Mouse (Mus musculus): ENCODE results near the gene Phlpp1.

Gene Phlpp1

DNA sequence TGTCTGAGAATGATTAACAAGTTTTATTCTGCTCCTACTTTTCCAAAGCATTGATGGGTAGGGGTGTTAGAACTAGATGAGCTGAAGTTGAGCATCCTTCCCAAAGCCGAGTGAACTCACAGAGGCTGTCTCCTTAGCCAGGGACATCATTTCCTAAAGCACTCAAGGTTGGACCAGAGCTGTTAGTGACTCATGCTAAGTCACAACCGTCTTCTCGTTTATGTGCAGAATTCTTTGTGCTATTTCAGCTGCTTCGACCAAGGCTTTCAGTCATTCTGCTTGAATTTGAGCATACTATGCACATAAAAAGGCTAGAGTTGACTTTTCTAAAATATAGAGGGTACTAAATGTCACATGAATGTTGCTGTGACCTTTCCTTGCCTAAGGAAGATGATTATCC is 142.9 kb downstream of the Phlpp1 start:
- DNase-seq (ENCODE audit: low read depth, low spot score), result no peak

DNA sequence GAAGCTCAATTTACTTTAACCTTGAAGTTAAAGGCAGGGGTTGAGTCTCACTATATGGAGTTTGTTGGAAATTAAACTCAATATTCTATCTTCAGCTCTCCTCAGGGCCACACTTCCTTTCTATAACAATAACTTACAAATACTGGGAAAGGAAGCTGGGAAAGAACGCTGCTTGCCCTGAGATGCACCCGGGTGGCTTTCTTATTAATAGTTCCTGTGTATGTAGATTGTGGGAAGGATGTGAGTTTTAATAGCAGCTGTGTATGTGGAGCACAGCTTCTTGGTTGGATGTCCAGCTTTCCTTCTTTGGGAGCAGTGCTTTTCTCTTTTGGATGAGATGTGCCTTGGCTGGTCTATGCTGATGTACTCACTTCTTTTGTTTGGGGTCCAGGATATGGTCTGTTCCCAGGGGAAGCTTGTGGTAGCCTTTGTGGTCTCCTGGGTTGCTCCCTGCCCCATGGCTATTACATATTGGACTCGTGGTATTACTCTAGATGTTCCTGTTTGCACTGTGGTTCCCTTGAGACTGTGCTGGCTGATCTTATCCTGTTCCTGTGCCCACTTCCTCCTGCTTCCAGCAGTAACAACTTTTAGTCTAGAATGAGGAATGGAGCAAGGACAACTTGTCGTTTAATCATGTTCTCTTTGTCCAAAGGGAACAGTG is 145.2 kb downstream of the Phlpp1 start:
- no peak for DNase-seq (ENCODE audit: low read depth, low spot score)

DNA sequence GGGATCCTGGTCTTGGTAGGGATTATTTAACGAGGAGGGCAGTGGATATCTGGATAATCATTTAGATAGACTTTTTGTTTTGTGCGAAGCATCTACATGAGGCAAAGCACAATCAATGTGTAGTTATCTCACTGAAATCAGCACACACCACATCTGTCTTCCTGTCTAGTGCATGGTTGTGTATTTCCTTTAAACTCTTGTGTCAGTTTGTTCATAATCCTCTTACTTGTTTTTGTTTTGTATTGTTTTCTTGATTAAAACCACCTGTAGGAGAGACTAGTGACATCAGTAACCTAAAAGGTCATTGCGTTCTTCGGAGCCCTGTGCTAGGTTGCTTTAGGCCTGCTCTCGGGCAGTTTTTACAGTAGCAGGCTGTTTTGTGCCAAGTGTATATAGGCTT is 146.8 kb downstream of the Phlpp1 start:
- no peak for DNase-seq (ENCODE audit: low read depth, low spot score)

DNA sequence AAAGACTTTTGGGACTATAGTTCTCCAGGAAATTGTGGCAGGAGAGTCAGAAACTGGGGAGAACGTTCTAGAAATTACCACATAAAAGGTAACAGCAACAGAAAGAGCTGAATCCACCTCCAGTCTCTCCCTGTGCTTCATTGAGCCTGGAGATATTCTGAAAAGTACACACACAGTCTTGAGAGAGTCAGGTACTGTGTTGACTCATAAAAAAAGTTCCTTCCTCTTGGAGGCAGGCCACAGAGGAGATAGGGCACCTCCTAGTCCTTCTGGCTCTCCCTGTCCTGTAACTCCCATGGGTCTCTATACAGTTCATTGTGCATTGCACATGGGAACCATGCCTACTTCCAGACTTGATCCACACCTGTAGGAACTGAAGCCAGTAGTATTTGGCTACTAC is 149.0 kb downstream of the Phlpp1 start:
- DNase-seq (ENCODE audit: low read depth, low spot score), result no peak

DNA sequence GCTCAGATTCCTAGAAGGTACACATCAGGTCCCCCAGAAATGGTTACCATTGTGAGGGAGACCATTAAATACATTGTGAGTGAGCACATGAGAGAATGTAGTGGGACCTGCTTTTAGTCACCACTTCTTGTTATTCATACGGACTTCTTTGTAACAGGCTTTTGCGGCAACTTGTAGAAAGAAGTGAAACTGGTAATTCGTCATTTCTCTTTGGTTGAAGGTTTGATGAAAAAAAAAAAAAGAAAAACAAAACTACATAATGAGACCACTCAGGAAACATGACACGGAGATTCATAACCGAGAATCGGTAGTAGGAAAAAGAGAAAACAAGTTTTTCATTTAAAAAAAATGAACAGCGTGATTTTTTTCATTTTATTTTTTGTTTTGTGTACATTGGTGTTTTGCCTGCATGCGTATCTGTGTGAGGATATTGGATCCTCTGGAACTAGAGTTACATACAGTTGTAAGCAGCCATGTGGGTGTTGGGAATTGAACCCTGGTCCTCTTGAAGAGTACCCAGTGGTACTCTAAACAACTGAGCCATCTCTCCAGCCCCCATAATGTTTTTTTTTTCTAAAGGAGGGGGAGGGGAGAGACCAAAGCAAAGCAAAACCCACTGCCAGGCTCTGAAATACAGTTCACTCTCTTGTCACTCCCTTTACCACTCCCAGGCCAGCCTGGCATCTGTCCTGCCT is 150.0 kb downstream of the Phlpp1 start:
- no peak for DNase-seq (ENCODE audit: low read depth, low spot score)

DNA sequence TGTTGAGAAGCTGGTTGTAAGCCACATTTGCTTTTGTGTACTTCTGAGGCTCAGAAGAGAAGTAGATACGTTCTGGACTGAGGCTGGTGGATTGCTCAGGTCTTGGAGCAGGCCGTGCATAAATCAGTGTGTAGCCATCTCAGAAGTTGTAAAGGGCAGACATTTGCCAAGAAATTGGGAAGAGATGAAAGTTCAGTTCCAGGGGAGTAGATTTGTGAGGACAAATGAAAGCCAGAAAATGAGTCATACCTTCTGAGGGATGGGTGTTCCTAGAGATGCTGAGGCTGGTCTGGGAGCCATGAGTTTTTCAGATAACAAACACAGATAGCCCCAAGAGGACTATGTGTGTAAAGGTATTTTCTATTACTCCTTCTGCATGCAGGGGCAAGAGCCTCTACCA is 155.1 kb downstream of the Phlpp1 start:
- DNase-seq (ENCODE audit: low read depth, low spot score), result no peak

DNA sequence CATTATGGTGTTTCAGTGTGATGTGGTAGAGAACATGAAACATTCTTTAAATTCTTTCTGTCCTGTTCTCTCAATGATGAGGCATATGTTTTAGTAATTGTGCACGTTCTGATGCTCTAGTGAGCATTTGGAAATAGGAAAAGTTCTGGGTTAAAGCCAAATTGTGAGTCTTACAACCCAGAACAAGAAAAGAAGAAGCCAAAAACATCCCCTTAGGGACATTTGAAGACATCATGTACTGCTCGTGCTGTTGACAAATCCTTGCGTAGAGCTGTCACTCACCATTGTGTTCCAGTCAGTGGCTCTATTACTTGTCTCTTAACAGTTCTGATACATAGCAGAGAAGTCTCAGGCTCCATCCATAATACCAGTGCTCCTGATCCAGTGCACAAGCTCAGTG is 170.5 kb downstream of the Phlpp1 start:
- DNase-seq (ENCODE audit: low read depth, low spot score), result no peak

DNA sequence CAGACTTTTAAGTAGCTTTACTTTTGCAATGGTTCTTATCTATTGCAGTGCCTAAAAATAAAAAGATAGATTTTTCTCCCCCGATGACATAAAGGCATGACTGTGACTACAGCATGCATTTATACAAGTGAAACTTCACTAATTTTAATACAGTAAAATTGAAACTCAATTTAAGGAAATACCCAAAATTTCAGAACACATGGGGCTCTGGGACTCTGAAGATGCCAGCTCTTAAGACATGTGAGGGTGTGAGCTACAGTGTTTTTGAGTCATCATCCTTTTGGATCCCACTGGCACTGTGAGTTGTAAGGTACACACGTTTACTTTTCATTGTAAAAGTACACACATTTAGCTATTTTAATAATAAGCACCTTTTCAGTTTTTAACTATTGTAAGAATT is 173.7 kb downstream of the Phlpp1 start:
- no peak for DNase-seq (ENCODE audit: low read depth, low spot score)

DNA sequence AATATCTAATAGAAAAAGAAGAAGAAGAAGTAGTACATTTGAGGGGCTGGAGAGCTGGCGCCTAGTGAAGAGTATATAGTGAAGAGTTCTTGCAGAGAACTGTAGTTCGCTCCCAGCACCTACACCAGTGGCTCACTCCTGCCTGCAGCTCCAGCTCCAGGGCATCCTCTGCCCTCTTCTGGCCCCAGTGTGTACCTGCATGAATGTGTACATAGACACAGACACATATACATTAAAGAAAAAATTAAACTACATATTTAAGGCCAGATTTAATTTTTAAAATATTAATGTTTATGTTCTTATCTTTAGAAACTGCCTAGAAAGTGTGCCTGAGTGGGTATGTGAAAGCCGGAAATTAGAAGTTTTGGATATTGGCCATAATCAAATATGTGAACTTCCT is 175.2 kb downstream of the Phlpp1 start:
- DNase-seq (ENCODE audit: low read depth, low spot score), result no peak

DNA sequence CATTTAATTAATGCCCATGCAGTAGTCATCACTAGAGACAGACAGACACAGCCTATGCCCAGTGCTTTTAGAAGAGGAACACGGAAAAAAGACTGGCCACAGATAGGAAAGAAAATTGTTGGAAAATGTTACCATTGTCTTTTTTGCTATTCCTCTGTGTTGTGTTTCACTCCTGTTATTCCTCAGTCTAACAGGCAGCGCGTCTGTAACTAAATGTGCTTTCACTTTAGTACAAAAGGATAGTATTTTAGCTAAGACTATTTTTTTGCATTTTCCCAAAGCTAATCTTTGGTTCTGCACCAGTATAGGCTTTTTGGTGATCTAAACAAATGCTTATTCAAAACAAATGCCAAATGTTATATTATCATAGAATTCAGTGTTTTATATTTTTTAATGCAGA is 177.6 kb downstream of the Phlpp1 start:
- no peak for DNase-seq (ENCODE audit: low read depth, low spot score)

DNA sequence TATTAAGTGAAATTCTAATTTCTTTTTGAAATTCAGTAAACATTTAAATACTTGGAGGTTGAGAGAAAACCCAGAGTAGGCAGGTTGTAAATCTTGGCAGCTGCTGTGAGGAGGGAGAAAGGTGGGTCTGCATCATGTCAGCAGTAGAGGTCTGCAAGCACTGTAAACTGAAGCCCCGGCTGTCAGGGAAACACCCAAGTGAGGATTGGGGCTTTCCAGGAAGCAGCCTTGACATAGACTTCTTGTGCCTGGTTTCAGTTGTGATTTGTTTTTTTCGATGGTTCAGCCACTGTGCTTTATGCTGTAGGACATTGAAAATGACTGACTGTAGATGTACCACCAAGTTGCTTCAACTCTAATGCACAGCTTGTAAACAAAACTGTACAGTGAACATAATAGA is 180.0 kb downstream of the Phlpp1 start:
- DNase-seq (ENCODE audit: low read depth, low spot score), result no peak

DNA sequence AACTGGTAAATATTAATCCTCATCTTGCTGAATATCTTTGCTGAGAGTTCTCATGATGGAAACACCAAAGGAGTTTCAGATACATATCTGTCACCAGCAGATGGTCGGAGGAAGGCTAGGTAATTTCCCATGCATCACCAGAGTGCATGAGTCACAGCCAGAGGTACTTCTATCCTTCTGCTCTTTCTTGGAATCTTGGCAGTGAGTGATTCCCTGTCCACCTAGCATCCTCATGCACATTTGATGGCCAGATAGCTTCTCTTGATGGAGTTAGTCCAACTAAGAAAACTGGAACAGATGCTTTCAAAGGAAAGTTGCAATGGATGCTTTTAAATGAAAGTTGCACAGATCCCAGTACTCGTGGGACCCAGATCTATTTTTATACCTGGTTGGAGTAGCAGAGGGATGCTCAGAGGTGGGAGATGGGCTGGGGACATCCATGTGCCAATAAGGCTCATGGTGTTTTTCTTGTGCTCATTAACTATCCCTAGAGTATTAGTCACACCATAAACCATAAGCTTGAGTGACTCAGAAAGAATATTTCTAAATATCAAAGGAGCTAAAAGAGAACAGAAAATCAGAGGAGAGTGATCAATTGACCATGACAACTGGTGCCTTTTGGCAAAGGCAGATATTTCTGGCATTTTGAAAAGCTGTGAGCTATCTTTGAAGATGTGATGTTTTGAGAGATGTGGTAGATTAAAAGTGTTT is 181.4 kb downstream of the Phlpp1 start:
- DNase-seq (ENCODE audit: low read depth, low spot score), result no peak

DNA sequence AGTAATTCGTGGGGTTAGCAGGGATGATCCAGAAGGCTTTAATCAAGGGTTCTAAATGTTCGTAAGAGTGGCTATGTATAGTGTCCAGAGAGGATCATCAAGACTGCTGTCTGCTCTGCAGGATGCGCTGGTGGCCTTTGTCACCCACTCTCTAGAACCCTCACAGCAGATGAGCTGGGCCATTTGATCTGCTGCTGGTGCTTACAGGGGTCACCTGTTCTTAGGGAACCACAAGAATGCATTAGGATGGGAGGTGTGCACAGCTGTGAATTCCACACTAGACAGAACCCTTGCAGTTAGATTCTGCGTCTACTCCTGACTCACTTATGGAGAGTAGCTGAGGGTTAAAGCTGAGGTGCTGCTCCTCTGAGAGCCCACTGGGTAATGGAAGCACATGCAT is 182.4 kb downstream of the Phlpp1 start:
- no peak for DNase-seq (ENCODE audit: low read depth, low spot score)

DNA sequence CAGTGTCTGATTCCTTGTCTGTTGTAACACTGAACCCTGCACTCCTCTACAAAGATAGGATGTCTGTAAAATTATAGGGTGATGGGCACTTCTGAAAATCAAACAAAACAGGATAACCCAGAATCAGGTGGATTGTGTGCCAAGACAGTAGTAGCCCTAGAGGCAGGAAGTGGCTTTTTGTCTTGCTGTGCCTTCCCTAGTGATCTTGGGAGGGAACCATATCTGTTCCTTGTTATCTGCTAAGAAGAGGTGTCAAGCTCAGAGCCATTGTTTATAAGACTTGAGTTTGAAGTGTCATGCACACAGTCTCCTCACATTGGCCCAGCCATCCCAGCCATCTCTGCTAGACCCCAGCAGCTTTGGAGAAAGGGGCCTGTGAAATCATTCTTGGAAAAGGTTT is 187.9 kb downstream of the Phlpp1 start:
- no peak for DNase-seq (ENCODE audit: low read depth, low spot score)

DNA sequence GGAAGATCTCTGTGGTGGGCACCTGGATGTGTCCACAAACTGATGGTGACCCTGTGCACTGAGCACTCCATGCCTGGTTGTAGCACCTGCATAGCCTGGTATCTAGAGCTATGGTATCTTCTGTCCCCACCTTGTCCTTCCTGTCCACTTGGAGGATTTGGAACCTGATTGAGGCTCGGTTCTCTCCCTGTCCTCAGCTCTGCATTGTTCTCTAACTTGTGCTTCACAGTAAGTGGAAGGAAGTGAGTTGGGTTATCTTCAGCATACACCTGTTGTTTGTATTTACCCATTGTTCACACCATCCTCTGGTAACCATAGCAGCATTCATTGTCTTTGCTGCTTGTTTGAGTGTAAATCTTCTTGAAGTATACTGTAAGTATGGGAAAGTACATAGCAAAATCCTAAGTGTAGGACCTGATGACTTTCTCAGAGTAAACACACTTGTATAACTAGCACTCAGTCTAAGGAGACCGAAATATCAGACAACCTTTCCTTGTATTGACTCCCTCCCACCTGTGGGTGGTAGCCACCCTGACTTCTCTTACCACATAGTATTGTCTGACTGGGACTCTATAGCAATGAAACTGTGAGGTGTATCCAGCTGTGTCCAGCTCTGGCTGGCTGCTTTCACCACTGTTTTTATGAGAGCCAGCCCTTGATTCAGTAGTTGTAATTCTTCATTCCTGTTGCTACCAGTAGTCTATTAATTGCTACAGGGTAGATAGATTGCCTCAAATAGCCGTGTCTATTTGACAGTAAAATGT is 191.5 kb downstream of the Phlpp1 start:
- no peak for DNase-seq (ENCODE audit: low read depth, low spot score)

DNA sequence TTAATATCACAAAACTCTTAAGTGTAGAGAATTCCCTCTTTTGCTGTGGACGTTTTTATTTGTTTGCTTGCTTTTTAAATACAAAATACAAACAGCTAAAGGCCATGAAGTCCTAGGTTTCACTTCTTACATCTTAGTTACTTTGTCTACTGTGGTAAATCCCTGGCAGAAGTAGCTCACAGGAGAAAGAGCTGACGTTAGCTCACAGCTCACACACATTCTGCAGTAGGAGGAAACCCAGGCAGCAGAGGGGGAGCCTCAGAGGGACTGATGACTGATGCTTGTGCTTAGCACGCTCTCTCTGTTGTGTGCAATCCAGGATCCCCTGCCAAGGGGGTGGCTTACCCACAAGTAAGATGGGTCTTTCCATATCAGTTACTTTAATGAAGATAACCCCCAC is 197.8 kb downstream of the Phlpp1 start:
- DNase-seq (ENCODE audit: low read depth, low spot score), result no peak

DNA sequence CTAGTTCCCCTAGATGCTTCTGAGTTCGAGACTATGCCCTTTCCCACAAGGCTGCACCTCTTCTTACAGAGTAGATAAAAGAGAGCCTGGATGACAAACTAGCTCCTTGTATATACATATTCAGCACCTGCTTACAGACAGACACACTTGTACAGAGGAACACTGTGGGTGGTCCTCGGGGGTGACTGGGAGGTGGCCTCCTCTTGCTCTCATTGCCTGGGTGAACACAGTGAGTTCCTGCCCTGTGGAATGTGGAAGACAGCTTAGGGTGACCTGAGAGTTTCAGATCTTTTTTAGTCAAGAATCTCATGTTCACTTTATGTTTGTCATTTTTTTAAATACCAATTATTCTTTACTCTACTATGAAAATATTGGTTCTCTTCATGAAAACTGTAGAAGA is 200.9 kb downstream of the Phlpp1 start:
- no peak for DNase-seq (ENCODE audit: low read depth, low spot score)

DNA sequence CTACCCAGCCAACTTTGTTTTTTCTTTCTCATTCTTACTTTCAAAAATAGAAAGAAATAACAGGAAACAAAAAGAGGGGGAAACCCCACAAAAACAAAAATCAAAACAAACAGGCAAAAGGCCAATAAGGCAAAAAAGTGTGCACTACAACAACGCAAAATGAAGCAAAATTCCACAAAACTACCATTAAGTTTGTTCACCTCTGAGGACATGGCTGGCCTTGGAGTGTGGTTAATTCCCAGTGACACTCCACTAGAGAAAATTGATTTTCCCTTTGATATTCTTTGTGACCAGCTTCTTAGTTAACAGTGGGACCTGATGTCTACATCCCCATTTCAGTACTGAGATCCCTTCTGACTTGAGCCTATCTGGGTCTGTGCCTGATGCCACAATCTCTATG is 202.1 kb downstream of the Phlpp1 start:
- DNase-seq (ENCODE audit: low read depth, low spot score), result no peak

DNA sequence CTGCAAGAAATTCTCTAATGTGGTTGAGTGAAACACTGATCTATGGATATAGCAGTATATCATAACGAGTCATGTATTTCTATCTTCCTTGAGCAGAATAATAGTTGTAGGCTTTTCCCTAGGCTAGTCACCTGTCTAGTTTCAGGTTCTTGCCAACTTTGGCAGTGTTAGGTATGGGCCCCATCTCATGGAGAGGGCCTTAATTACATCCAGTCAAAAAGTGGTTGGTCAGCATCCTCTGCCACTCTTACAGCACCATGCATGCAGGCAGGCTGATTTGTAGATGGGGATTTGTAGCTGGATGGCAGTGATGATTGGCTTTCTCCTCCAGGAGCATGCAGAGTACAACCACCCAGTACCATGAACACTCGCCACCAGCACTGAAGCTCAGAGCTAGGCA is 202.7 kb downstream of the Phlpp1 start:
- no peak for DNase-seq (ENCODE audit: low read depth, low spot score)

DNA sequence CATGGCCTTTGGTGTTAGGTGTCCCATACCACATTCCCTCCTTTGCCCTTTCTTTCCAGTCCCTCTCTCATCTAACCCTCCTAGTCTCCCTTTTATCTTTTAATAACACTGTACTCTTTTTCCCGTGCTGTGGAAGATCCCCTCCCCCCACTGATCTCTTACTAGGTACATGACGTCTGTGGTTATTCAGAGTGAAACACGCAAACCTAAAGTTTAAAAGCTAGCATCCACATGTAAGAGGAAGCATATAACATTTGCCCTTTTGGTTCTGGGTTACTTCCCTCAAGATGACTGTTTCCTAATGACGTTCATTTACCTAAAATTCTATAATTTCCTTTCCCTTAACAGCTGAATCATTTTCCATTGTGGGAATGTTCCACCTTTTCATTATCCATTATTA is 203.4 kb downstream of the Phlpp1 start:
- no peak for DNase-seq (ENCODE audit: low read depth, low spot score)

DNA sequence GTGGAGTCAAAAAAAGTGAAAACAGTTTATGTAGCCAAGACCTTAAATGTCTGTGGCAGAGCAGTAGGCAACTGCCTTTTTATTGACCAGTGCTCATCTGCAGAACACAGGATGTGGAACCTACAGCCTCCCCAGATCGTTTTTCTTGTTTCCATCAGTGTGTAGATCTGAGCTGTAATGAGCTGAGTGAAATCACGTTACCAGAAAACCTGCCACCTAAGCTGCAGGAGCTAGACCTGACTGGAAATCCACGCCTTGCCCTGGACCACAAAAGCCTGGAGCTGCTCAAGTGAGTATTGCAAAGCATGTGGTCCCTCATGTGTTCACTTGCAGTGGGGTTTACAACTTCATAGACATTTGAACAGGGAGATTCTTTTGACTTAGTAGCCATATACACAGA is 204.5 kb downstream of the Phlpp1 start:
- no peak for DNase-seq (ENCODE audit: low read depth, low spot score)

DNA sequence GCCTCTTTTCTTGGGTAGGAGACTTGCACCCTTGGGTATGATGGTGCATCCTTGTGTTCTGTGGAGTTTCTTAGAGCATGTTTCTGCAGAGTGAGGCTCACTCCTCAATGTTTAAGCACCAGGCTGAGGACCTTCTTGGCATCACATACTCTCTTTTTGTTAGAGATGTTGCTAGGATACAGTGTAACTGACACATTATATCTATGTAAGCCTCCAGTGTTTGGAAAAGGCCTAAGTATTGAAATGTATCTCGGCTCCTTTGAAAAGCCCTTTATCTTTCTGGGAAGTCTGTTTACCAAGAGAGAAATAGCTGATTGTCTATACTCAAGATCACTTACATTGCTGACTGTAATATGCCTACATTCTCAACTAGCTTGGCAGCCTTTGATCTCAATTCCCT is 208.9 kb downstream of the Phlpp1 start:
- no peak for DNase-seq (ENCODE audit: low read depth, low spot score)

Data from WW6 (cell line).